Mouse (Mus musculus) urinary bladder, adult 18-20 months (tissue): Measurements from ENCODE around the gene Zfhx2.
A peak's percentile ranks its signal among the peaks of the same experiment; 100 is the strongest.

Source experiments
- DNase-seq, 2 experiments: peaks; one replicate each; pipeline ENCODE4 v3.0.0; 2022; ENCODE audit warnings: low spot score in 2 of 2, mixed read lengths in 2 of 2

Gene Zfhx2

GRCm38 (mm10) chr14:55105836-55106809 is 14.0 kb upstream of the Zfhx2 start, which contains the start of gene Ap1g2:
TSS of gene Ap1g2 (minus strand) at chr14:55106593.
- peak; percentile 80 to 81 for DNase-seq

DNA sequence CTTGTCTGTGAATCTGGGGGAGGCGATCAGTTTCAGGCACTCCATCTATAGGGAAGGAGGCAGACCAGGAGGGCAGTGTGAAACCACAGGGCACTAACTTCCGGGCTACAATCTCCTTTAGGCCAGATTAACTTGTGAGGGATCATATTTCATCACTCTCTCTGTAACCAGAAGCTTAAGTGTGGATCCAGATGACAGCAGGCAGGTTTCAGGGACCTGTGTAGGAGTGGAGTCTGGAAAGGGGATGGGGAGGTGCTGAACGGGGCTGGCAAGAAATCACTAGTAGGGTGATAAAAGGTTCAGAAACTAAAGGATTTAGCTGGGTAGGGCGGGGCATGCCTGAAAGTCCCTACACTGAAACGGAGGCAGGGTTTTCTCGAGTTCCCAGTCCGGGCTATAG is 13.3 kb upstream of the Zfhx2 start:
- no peak for DNase-seq

DNA sequence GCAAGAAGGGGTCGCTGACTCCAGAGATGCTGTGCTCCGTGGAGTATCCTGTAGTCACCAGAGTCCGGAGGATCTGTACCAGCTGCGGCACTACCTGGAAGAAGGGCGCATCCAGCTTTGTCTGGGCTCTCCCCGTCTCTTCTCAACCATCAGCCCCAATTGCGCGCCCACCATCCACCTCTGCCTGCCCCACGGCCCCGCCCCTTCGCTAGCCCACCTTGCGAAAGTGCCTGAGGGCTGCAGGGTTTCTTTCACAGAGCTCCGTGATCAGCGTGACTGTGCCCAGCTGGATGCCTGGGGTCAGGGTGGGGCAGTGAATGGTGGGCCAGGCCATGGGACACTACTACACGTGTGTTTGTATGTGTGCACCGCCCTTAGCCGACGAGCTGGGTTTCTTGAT is 12.2 kb upstream of the Zfhx2 start:
- no peak for DNase-seq

DNA sequence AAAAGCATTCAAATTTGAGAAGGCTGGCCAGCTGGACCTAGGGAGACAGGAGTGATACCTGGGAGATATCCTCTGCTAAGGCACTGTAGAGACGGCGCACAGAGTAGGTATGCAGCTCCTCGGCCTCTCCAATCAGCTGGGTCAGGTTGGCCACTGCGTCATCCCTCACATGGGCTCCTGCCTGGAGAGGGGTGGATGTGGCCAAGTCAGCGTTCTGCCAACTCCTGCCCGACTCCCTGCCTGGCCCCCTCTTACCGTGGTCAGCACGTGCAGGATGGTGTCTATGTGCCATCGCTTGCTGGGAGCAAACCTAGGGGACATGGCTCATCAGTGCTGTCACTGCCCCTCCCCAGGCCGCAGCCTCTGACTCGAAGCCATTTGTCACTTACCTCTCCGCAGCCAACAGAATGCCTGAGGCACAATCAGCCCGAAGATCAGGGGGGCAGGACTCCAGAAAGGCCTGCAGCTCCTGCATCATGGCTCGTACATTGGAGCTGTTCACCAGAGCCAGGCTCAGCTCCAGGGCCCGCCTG is 10.2 kb upstream of the Zfhx2 start:
- DNase-seq: no peak

GRCm38 (mm10) chr14:55101592-55101991 is 9.5 kb upstream of the Zfhx2 start:
- no peak for DNase-seq

DNA sequence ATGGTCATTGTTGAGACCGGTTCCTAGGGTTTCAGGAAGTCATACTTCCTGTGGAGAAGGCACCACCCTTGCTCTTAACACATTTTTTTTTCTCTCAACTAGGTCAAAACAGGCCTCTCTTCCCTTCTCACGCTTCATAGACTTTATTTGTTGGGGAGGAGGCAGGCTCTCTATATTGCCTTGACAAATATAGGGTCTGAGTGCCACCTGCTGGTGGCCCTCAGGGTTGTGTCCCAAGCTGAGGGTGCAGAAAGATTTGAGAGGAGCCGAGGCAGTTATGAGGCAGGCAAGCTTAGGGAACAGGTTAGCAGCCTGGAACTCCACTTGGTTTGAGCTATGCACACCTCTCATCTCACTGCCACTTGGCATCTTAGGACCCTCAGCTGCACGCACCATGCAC is 5.9 kb upstream of the Zfhx2 start:
- no peak for DNase-seq

DNA sequence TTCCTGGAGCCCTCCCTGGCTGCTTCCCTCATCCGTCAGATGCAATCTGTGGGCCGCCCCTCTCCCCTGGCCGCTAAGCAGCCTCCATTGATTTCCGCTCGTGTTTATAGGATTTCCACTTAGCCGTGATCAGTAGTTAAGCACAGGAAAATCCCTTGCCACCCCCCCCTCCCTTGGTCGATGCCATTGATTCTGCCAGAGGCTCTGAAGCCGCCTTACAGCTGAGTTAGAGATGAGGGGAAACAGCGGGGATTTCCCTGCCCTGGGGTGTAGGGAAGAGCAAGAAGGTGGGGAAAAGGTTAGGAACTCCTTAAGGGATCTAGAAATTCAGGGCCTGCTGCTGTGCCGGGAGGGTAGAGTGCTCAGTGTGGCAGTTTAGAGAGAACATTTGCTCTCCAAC is 5.5 kb upstream of the Zfhx2 start:
- no peak for DNase-seq

- DNase-seq: no peak
Observed at GRCm38 (mm10) chr14:55096573-55097087, 4.5 kb upstream of the Zfhx2 start.

DNA sequence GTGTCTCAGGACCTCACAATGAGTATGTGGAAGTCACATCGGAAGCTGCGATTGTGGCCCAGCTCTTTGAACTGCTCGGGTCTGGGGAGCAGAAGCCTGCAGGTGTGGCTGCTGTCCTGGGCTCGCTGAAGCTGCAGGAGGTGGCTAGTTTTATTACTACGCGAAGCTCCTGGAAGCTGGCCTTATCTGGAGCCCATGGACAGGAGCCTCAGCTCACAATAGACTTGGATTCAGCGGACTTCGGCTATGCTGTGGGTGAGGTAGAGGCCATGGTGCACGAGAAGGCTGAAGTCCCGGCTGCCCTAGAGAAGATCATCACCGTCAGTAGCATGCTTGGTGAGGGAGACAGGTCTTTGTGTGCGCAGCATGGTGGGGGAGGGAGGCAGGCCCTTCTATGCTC is 3.5 kb upstream of the Zfhx2 start:
- DNase-seq: peak in 1 of 2 experiments; percentile 16

DNA sequence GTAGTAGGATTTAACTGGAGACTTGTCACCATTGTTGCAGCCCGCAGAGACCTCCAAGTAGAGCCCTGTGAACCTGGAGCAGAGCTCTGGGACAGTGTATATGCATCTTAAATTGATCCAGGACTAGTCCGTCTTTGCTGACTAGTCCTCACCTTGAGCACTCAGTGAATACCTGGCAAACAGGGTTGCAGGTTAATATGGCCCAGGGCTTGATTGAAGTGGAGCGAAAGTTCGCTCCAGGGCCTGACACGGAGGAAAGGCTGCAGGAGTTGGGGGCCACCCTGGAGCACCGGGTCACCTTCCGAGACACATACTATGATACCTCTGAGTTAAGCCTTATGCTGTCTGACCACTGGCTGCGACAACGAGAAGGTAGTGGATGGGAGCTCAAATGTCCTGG is 3.1 kb upstream of the Zfhx2 start:
- DNase-seq: peak in 1 of 2 experiments; percentile 38

- peak; percentile 72 to 81 for DNase-seq
Observed at GRCm38 (mm10) chr14:55094704-55095231, 2.6 kb upstream of the Zfhx2 start, which contains the start of gene Thtpa. TSS of gene Thtpa (plus strand) at chr14:55094784.

DNA sequence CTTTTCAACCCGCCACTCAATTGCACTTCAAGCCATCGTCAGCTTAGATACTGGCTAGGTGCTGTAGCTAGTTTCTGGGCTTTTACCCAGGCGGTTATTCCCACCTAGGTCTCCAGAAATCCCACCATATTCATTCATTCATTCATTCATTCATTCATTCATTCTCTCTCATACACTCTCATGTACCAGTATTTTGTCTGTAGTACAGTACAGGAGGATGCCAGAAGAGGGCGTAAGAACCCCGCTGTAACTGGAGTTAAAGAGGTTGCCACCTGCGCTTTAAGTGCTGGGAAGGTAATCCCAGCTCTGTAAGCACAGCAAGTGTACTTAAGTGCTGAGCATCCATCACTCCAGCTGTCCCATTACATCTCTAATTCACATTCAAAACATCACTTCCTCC is 1.8 kb upstream of the Zfhx2 start:
- DNase-seq: no peak

GRCm38 (mm10) chr14:55091209-55091865 is 787 bp downstream of the Zfhx2 start:
- peak in 1 of 2 experiments; percentile 20 for DNase-seq

GRCm38 (mm10) chr14:55089199-55089947 is 2.8 kb downstream of the Zfhx2 start:
- no peak for DNase-seq

- DNase-seq: no peak
Observed at GRCm38 (mm10) chr14:55086009-55086514, 6.1 kb downstream of the Zfhx2 start.

DNA sequence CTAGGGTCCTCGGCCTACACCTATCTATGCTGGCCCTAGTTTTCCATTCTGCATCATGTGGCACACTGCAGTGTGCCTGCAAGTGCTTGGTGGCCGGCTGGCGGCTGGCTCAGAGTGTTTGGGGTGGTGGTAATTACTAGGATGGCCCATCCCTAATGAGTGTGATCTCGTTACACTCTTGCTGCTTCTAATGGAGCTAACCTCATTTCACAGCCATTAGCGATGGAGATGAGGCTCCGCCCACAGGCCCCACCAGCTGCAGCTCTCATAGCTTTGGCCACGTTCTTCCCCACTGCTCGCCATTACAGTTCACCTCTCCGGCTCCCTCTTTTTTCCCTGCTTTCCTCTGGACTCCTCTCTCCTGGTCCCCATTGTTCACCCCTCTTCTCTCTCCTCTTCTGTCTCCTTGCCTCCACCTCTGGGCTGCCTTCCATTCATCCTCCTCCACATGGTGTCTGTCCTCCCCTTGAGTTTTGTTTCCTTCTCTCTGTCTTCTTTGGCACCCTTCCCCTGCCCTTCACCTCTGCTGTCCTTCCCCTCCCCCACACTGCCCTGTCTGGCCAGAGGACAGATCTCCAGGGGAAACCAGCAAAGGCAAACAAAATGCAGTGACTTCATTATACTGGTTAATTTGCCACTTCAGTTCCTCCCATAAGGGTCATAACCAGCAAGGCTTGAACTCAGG is 6.7 kb downstream of the Zfhx2 start:
- no peak for DNase-seq

DNA sequence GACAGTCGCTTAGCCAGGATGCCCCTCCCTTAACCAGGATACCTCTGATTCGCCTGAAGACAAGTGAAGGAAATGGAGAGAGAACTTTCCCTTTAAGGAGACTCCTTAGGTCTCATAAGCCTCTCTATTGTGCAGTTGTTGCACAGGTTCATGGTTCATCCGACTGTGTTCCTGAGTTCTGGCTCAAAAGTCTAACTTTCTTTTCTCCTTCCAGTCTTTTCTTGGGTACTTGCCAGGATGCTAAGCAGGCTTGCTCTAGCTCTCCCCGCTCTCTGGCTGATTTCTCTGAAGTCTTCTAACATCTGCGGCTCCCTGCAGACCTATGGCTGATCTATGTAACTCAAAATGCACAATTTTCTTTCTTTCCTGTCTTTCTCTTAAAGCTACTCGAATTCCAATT is 8.6 kb downstream of the Zfhx2 start:
- DNase-seq: no peak

- DNase-seq: no peak
Observed at GRCm38 (mm10) chr14:55081105-55081504, 11.0 kb downstream of the Zfhx2 start.

GRCm38 (mm10) chr14:55079214-55079970 is 12.7 kb downstream of the Zfhx2 start:
- peak in 1 of 2 experiments; percentile 50 for DNase-seq
